Mouse (Mus musculus): ENCODE results near the gene 2410004B18Rik. TPM values are rescaled to one million over a fixed set of nuclear protein-coding genes. Genes with fewer than 3 reads are reported as not detected.
A peak's percentile ranks its signal among the peaks of the same experiment; 100 is the strongest.
"Not testable (repeated sequence)": the region's sequence is repeated elsewhere in the genome, so short reads cannot be mapped to it uniquely, and the experiment has no call there.

2410004B18Rik gene
- total RNA-seq, 1 experiment from 2014 or later, result 36.0 TPM

GRCm38 (mm10) chr3:145959824-145960223 is 22.0 kb downstream of the 2410004B18Rik start:
- ATAC-seq (replicated peaks; ENCODE audit: insufficient number of reproducible peaks, low FRiP score, low TSS enrichment, poor library complexity, severe bottlenecking), result no peak

- ATAC-seq (replicated peaks; ENCODE audit: insufficient number of reproducible peaks, low FRiP score, low TSS enrichment, poor library complexity, severe bottlenecking), result no peak
Observed at GRCm38 (mm10) chr3:145962411-145962810, 24.6 kb downstream of the 2410004B18Rik start.

- no peak for ATAC-seq (replicated peaks; ENCODE audit: insufficient number of reproducible peaks, low FRiP score, low TSS enrichment, poor library complexity, severe bottlenecking)
Observed at GRCm38 (mm10) chr3:145963101-145964017, 25.5 kb downstream of the 2410004B18Rik start.

- peak; percentile 40; the same call in 1 of the 2 replicates for ATAC-seq (replicated peaks; ENCODE audit: insufficient number of reproducible peaks, low FRiP score, low TSS enrichment, poor library complexity, severe bottlenecking)
Observed at GRCm38 (mm10) chr3:145964018-145964387, 26.2 kb downstream of the 2410004B18Rik start.

- no peak for ATAC-seq (replicated peaks; ENCODE audit: insufficient number of reproducible peaks, low FRiP score, low TSS enrichment, poor library complexity, severe bottlenecking)
Observed at GRCm38 (mm10) chr3:145964473-145964872, 26.7 kb downstream of the 2410004B18Rik start.

GRCm38 (mm10) chr3:145965583-145965982 is 27.8 kb downstream of the 2410004B18Rik start:
- not testable (repeated sequence) for ATAC-seq (replicated peaks; ENCODE audit: insufficient number of reproducible peaks, low FRiP score, low TSS enrichment, poor library complexity, severe bottlenecking)

- no peak for ATAC-seq (replicated peaks; ENCODE audit: insufficient number of reproducible peaks, low FRiP score, low TSS enrichment, poor library complexity, severe bottlenecking)
Observed at GRCm38 (mm10) chr3:145966806-145967205, 29.0 kb downstream of the 2410004B18Rik start.

- 0 out of 2 replicates have a peak, but pooled peaks have one; percentile 13 for ATAC-seq (replicated peaks; ENCODE audit: insufficient number of reproducible peaks, low FRiP score, low TSS enrichment, poor library complexity, severe bottlenecking)
Observed at GRCm38 (mm10) chr3:145969031-145969501, 31.3 kb downstream of the 2410004B18Rik start.

GRCm38 (mm10) chr3:145971501-145971900 is 33.7 kb downstream of the 2410004B18Rik start:
- ATAC-seq (replicated peaks; ENCODE audit: insufficient number of reproducible peaks, low FRiP score, low TSS enrichment, poor library complexity, severe bottlenecking), result no peak

GRCm38 (mm10) chr3:145974986-145975385 is 37.2 kb downstream of the 2410004B18Rik start:
- no peak for ATAC-seq (replicated peaks; ENCODE audit: insufficient number of reproducible peaks, low FRiP score, low TSS enrichment, poor library complexity, severe bottlenecking)

- no peak for ATAC-seq (replicated peaks; ENCODE audit: insufficient number of reproducible peaks, low FRiP score, low TSS enrichment, poor library complexity, severe bottlenecking)
Observed at GRCm38 (mm10) chr3:145985333-145985925, 47.6 kb downstream of the 2410004B18Rik start.

GRCm38 (mm10) chr3:145986317-145987001 is 48.6 kb downstream of the 2410004B18Rik start:
- no peak for ATAC-seq (replicated peaks; ENCODE audit: insufficient number of reproducible peaks, low FRiP score, low TSS enrichment, poor library complexity, severe bottlenecking)

GRCm38 (mm10) chr3:145987268-145987969 is 49.6 kb downstream of the 2410004B18Rik start, which contains the start of gene Syde2:
Gene Syde2, plus strand, starts transcription at chr3:145987870.
- no peak for ATAC-seq (replicated peaks; ENCODE audit: insufficient number of reproducible peaks, low FRiP score, low TSS enrichment, poor library complexity, severe bottlenecking)

- ATAC-seq (replicated peaks; ENCODE audit: insufficient number of reproducible peaks, low FRiP score, low TSS enrichment, poor library complexity, severe bottlenecking), result no peak
Observed at GRCm38 (mm10) chr3:145987970-145988683, 50.3 kb downstream of the 2410004B18Rik start.

GRCm38 (mm10) chr3:145988684-145989575 is 51.1 kb downstream of the 2410004B18Rik start:
- no peak for ATAC-seq (replicated peaks; ENCODE audit: insufficient number of reproducible peaks, low FRiP score, low TSS enrichment, poor library complexity, severe bottlenecking)

GRCm38 (mm10) chr3:145989576-145990081 is 51.8 kb downstream of the 2410004B18Rik start:
- no peak for ATAC-seq (replicated peaks; ENCODE audit: insufficient number of reproducible peaks, low FRiP score, low TSS enrichment, poor library complexity, severe bottlenecking)

- no peak for ATAC-seq (replicated peaks; ENCODE audit: insufficient number of reproducible peaks, low FRiP score, low TSS enrichment, poor library complexity, severe bottlenecking)
Observed at GRCm38 (mm10) chr3:145991130-145991529, 53.3 kb downstream of the 2410004B18Rik start.
